Mouse (Mus musculus) embryonic facial prominence, embryonic 14.5 days (tissue): ENCODE measurements around the gene Olfr593. TPM values are rescaled to one million over a fixed set of nuclear protein-coding genes. Genes with fewer than 3 reads are reported as not detected.
"Not testable (repeated sequence)": the region's sequence is repeated elsewhere in the genome, so short reads cannot be mapped to it uniquely, and the experiment has no call there.

ENCODE experiments used
- ATAC-seq: fragments of 200-750 bp; cut with Nextera tagmentation; 2 replicates; pipeline ENCODE4 v1.8.0; 2017; ENCODE audit warnings: low read depth, moderate number of reproducible peaks, moderate TSS enrichment
- DNase-seq: peaks from one replicate; pipeline ENCODE4 v3.0.0-alpha.2; 2015; ENCODE audit warnings: low spot score
- H3K27ac ChIP-seq: fragments of 300-500 bp; sonication (generic); replicated peaks from 2 replicates; pipeline ENCODE4 v1.5.1; 2014; ENCODE audit warnings: low read depth, mild to moderate bottlenecking, low read length, moderate library complexity
- H3K27me3 ChIP-seq: fragments of 300-500 bp; sonication (generic); replicated peaks from 2 replicates; pipeline ENCODE4 v1.6.1; 2014; ENCODE audit warnings: low read length; ENCODE audit not compliant: control insufficient read depth, insufficient read depth
- H3K36me3 ChIP-seq: fragments of 300-500 bp; sonication (generic); 2 replicates; pipeline ENCODE4 v1.6.1; 2014; ENCODE audit warnings: low read length, mixed read lengths; ENCODE audit not compliant: control insufficient read depth, insufficient read depth
- H3K4me1 ChIP-seq: fragments of 300-500 bp; sonication (generic); 2 replicates; pipeline ENCODE4 v1.6.1; 2014; ENCODE audit warnings: antibody characterized with exemption, low read length; ENCODE audit not compliant: control insufficient read depth, insufficient read depth
- H3K4me2 ChIP-seq: fragments of 300-500 bp; sonication (generic); 2 replicates; pipeline ENCODE4 v1.6.1; 2014; ENCODE audit warnings: low read depth, mild to moderate bottlenecking, low read length, moderate library complexity, mixed read lengths
- H3K4me3 ChIP-seq: fragments of 300-500 bp; sonication (generic); 2 replicates; pipeline ENCODE4 v1.5.1; 2014; ENCODE audit warnings: low read depth, mild to moderate bottlenecking, low read length
- H3K9ac ChIP-seq: fragments of 300-500 bp; sonication (generic); 2 replicates; pipeline ENCODE4 v1.6.1; 2014; ENCODE audit warnings: low read depth, mild to moderate bottlenecking, low read length, moderate library complexity, mixed read lengths
- H3K9me3 ChIP-seq: fragments of 300-500 bp; sonication (generic); 2 replicates; pipeline ENCODE4 v1.6.1; 2016; ENCODE audit warnings: low read length; ENCODE audit not compliant: control insufficient read depth
- WGBS: fragments of 180-500 bp; shearing (Covaris S2); extraction: QIAGEN DNeasy Blood & Tissue Kit; methylation state at CpG from one replicate; pipeline ENCODE4 v1.1.7; 2014; 5-methylcytosine and 5-hydroxymethylcytosine counted together
- microRNA-seq: library from miRNA; unstranded; fragments of <30 nt; microRNA quantifications from one replicate; pipeline ENCODE4, GENCODE M21; 2016; ENCODE audit warnings: borderline number of aligned reads
- polyA plus RNA-seq: library from polyadenylated mRNA; unstranded; fragments of >200 nt; fragmentation: Nextera tagmentation; extraction: Ambion mirVana; gene quantifications from 2 replicates; pipeline ENCODE4 v1.2.1, GENCODE M21; 2014

Gene Olfr593
- not detected in 2 replicates for polyA plus RNA-seq

DNA sequence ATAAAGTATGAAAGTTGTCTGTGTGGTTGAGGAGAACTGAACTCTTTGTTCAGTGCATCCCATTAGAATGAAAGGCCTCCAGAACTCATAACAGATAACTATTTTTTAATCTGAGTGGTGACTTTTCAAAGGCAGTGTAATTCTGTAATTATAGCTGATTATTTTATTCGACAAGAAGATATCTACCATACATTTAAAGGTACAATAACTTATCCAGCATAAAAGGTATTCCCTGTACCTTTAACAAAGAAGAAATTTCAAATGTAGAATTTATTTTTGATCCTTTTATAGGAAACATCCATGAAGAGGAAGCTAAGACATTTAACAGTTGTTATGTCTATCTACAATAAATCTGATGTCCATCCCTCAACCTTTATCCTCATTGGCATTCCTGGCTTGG is at the start of gene Olfr593:
TSS of gene Olfr593 (plus strand) at position 301 of the 400 bp plus-strand sequence.
- Histone ChIP-seq H3K4me1 (no peaks in the 10 kb centered on the region), H3K9me3 (no peaks in the 10 kb centered on the region), H3K27ac (no peak within 1 kb of the TSS), H3K4me3 (no peak within 1 kb of the TSS), H3K27me3 (no peaks in the 10 kb centered on the region), H3K4me2 (no peak within 1 kb of the TSS), H3K36me3 (no peaks in the 10 kb centered on the region), H3K9ac (no peak within 1 kb of the TSS)
- ATAC-seq (no peak), DNase-seq (no peak)
- WGBS: 51% methylated on average over 1 of the region's 1 CpGs

DNA sequence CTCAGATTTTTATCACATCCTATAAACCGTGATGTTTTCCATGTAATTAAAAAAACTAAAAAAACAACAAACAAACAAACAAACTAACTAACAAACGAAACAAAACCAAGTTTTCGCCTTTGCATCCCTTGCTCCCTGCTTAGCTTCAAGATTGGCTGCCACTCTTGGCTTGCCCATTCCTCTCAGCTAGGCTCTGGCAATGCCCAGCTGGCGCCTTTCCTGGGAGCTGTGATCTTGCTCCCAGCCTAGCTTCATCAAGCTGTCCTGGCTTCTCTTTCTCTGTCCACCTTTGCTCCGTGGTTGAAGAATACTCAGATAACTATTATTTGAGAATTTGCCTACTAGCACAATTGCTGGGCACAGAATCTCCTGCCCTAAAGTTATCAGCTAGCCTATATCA is 42.0 kb upstream of the Olfr593 start:
- H3K27ac ChIP-seq: no peak overlapping the region
- H3K9me3 ChIP-seq: no peaks in the 10 kb centered on the region
- ATAC-seq: no peak
- H3K4me3 ChIP-seq: no peak overlapping the region
- H3K9ac ChIP-seq: no peak overlapping the region
- DNase-seq: no peak
- 78% methylated on average over 5 of the region's 5 CpGs for WGBS
- no peaks in the 10 kb centered on the region for H3K4me1 ChIP-seq
- H3K4me2 ChIP-seq: no peak overlapping the region
- H3K36me3 ChIP-seq: no peaks in the 10 kb centered on the region
- H3K27me3 ChIP-seq: no peaks in the 10 kb centered on the region

DNA sequence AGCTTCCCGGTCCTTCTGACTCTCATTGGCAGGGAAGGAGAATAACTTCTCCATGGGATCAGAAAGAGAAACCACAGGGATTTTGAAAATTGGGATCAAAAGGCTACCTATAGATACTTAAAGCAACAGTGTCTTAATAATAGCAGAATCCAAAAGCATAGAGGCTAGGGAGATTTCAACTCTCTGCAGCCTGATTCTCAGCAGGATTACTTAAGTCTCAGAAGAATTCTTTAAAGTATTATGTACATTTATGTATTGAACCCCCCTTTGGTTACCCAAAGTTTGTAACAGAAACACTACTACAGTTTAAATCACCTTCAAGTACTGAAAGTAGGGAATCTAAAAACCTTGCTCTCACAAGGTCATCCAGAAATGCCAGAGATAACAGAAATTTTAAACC is 33.4 kb upstream of the Olfr593 start, which contains the start of gene Olfr591:
TSS of gene Olfr591 (minus strand) at position 101 of the 400 bp plus-strand sequence.
- ATAC-seq: no peak
- 68% methylated on average over 1 of the region's 1 CpGs for WGBS
- Histone ChIP-seq H3K27me3 (no peaks in the 10 kb centered on the region), H3K9ac (no peak within 1 kb of the TSS), H3K36me3 (no peaks in the 10 kb centered on the region), H3K4me3 (no peak within 1 kb of the TSS), H3K4me1 (no peaks in the 10 kb centered on the region), H3K9me3 (peaks cover 5% of the 10 kb centered on the region; the same call in 1 of the 2 replicates), H3K4me2 (no peak within 1 kb of the TSS), H3K27ac (no peak within 1 kb of the TSS)
- DNase-seq: no peak

DNA sequence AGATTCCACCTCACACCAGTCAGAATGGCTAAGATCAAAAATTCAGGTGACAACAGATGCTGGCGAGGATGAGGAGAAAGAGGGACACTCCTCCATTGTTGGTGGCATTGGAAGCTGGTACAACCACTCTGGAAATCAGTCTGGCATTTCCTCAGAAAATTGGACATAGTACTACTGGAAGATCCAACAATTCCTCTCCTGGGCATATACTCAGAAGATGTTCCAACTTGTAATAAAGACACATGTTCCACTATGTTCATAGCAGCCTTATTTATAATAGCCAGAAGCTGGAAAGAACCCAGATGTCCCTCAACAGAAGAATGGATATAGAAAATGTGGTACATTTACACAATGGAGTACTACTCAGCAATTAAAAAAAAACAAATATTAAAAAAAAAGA is 27.2 kb upstream of the Olfr593 start, which contains the start of gene Olfr592:
TSS of gene Olfr592 (plus strand) at position 301 of the 400 bp plus-strand sequence.
- not testable (repeated sequence) for ATAC-seq, DNase-seq
- 69% methylated on average over 1 of the region's 1 CpGs for WGBS

DNA sequence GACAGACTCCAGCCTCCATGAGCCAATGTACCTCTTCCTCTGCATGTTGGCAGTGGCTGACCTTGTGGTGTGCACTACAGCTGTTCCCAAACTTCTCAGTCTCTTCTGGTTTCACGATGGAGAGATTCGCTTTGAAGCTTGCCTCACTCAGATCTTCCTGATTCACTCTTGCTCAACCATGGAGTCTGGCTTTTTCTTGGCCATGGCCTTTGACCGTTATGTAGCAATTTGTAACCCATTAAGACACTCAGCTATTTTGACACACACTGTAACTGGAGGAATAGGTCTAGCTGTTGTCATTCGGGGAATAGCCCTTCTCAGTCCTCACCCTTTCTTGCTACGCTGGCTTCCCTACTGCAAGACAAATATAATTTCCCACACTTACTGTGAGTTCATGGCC is 388 bp downstream of the Olfr593 start:
- not testable (repeated sequence) for H3K27me3 ChIP-seq, H3K27ac ChIP-seq, H3K9me3 ChIP-seq, H3K4me1 ChIP-seq, H3K9ac ChIP-seq, H3K36me3 ChIP-seq, H3K4me2 ChIP-seq, ATAC-seq, DNase-seq, H3K4me3 ChIP-seq
- 85% methylated on average over 5 of the region's 5 CpGs for WGBS

More for the DNA sequence above, 27.2 kb upstream of the Olfr593 start, which contains the start of gene Olfr592:
- not testable (repeated sequence) for H3K27me3 ChIP-seq, H3K4me2 ChIP-seq, H3K9ac ChIP-seq, H3K4me3 ChIP-seq, H3K9me3 ChIP-seq, H3K36me3 ChIP-seq, H3K4me1 ChIP-seq, H3K27ac ChIP-seq

DNA sequence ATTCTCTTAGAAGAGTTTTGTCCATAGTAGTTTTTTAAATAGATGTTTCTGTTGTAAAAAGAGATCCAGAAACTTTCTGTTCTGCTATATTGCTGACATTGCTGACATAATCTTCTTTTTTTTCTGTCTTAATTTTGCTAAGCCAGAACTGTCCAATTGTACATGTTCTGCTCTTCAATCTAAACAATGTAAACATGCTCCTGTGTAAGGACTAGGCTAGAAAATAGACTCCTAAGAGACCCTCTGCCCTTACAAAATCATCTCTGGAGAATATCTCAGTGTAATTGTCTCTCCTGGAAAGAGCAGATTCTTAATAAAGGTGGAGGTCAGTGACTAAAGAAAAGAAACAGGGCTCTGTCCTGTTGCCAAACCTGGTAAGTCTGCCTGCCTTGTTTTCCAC is 5.0 kb downstream of the Olfr593 start, which contains the start of gene Olfr594:
TSS of gene Olfr594 (plus strand) at position 301 of the 400 bp plus-strand sequence.
- H3K27ac ChIP-seq: no peak within 1 kb of the TSS
- H3K4me2 ChIP-seq: no peak within 1 kb of the TSS
- no peaks in the 10 kb centered on the region for H3K27me3 ChIP-seq
- no peaks in the 10 kb centered on the region for H3K4me1 ChIP-seq
- no peaks in the 10 kb centered on the region for H3K9me3 ChIP-seq
- ATAC-seq (no peak), DNase-seq (no peak)
- H3K4me3 ChIP-seq: no peak within 1 kb of the TSS
- H3K36me3 ChIP-seq: no peaks in the 10 kb centered on the region
- no peak within 1 kb of the TSS for H3K9ac ChIP-seq

DNA sequence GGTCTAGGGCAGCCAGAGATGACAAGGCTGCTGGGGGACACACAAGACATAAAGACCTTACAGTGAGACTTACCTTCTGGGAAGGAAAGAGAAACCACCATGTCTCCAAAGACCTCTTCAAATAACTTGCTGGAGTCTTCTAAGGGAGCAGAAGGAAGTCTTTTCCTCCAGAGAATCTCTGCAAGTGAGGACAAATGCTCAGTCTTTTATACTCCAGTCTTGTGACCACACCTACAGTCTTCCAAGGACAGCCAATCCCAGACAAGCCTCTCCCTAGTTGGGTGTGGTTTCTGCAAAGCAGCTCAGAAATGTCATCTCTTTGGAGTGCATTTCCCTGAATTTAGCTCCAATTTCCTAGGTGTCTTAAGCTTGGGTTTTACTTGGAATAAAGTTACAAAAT is 40.7 kb downstream of the Olfr593 start, which contains the start of gene Usp17ld:
TSS of gene Usp17ld (minus strand) at position 101 of the 400 bp plus-strand sequence.
- DNase-seq, H3K4me3 ChIP-seq, H3K27ac ChIP-seq, H3K36me3 ChIP-seq, H3K4me2 ChIP-seq, H3K9me3 ChIP-seq, ATAC-seq, H3K27me3 ChIP-seq, H3K4me1 ChIP-seq, H3K9ac ChIP-seq: not testable (repeated sequence)

Small RNA genes within 50 kb of the gene (microRNA-seq; reads per million reads assigned to microRNA genes)
- gene Gm25171: not detected

Other genes with a start within 250 kb of the Olfr593 start
- gene Olfr576, start 249.2 kb upstream of the Olfr593 start, polyA plus RNA-seq: not detected in 2 replicates
- not detected in 2 replicates for gene Olfr577, start 235.9 kb upstream of the Olfr593 start, polyA plus RNA-seq
- gene Olfr578, start 222.5 kb upstream of the Olfr593 start, polyA plus RNA-seq: 0.08 and 0.31 TPM in 2 replicates
- gene Olfr582, start 173.8 kb upstream of the Olfr593 start, polyA plus RNA-seq: not detected in 2 replicates
- not detected in 2 replicates for gene Olfr583, start 160.6 kb upstream of the Olfr593 start, polyA plus RNA-seq
- 0.24 TPM in 1 of 2 replicates, not detected in the other for gene Olfr584, start 130.0 kb upstream of the Olfr593 start, polyA plus RNA-seq
- gene Olfr585, start 114.1 kb upstream of the Olfr593 start, polyA plus RNA-seq: not detected in 2 replicates
- not detected in 2 replicates for gene Olfr586, start 86.2 kb upstream of the Olfr593 start, polyA plus RNA-seq
- not detected in 2 replicates for gene Olfr588-ps1, start 71.0 kb upstream of the Olfr593 start, polyA plus RNA-seq
- not detected in 2 replicates for gene Olfr589, start 55.5 kb upstream of the Olfr593 start, polyA plus RNA-seq
- gene Olfr591, start 33.5 kb upstream of the Olfr593 start, polyA plus RNA-seq: 0.33 TPM in 1 of 2 replicates, not detected in the other
- not detected in 2 replicates for gene Olfr592, start 27.1 kb upstream of the Olfr593 start, polyA plus RNA-seq
- not detected in 2 replicates for gene Olfr594, start 5.1 kb downstream of the Olfr593 start, polyA plus RNA-seq
- gene Usp17ld, start 40.6 kb downstream of the Olfr593 start, polyA plus RNA-seq: not detected in 2 replicates
- gene Olfr596, start 93.8 kb downstream of the Olfr593 start, polyA plus RNA-seq: not detected in 2 replicates
- gene Olfr597, start 104.5 kb downstream of the Olfr593 start, polyA plus RNA-seq: not detected in 2 replicates
- not detected in 2 replicates for gene Olfr598, start 111.7 kb downstream of the Olfr593 start, polyA plus RNA-seq
- not detected in 2 replicates for gene Olfr599, start 124.1 kb downstream of the Olfr593 start, polyA plus RNA-seq
- not detected in 2 replicates for gene Olfr600, start 137.8 kb downstream of the Olfr593 start, polyA plus RNA-seq
- not detected in 2 replicates for gene Olfr601, start 150.8 kb downstream of the Olfr593 start, polyA plus RNA-seq
- gene Olfr603, start 174.3 kb downstream of the Olfr593 start, polyA plus RNA-seq: not detected in 2 replicates
- not detected in 2 replicates for gene Usp17lc, start 203.2 kb downstream of the Olfr593 start, polyA plus RNA-seq
- not detected in 2 replicates for gene Olfr605, start 233.6 kb downstream of the Olfr593 start, polyA plus RNA-seq
- not detected in 2 replicates for gene Olfr606, start 237.2 kb downstream of the Olfr593 start, polyA plus RNA-seq